Mouse (Mus musculus) gastrocnemius, adult 8-10 months (tissue): ENCODE results near the gene Cnnm3. TPM values are rescaled to one million over a fixed set of nuclear protein-coding genes. Genes with fewer than 3 reads are reported as not detected.

Experiments
- DNase-seq, 2 experiments: peaks; one replicate each; pipeline ENCODE4 v3.0.0; 2022; ENCODE audit warnings: low spot score in 2 of 2
- total RNA-seq, 4 experiments: library from RNA; stranded (reverse); gene quantifications; 2 replicates each; pipeline ENCODE4 v1.2.4; 2022

Cnnm3 gene
- total RNA-seq: 10 to 100 TPM in 3 of 4 experiments, 1 to 10 TPM in 1; 8.9 to 12.8 (median 11.3) TPM

GRCm38 (mm10) chr1:36511289-36512021, at the start of gene Cnnm3:
Gene Cnnm3 (plus strand): TSS chr1:36511867.
- DNase-seq: peak; percentile 99

GRCm38 (mm10) chr1:36465641-36466160, 46.0 kb upstream of the Cnnm3 start:
- DNase-seq: no peak

- no peak for DNase-seq
Measured at GRCm38 (mm10) chr1:36467446-36467845, 44.2 kb upstream of the Cnnm3 start.

- DNase-seq: peak in 1 of 2 experiments; percentile 34
Measured at GRCm38 (mm10) chr1:36469811-36470444, 41.7 kb upstream of the Cnnm3 start.

- DNase-seq: peak; percentile 73 to 86
Measured at GRCm38 (mm10) chr1:36471181-36472105, 40.2 kb upstream of the Cnnm3 start, which contains the start of gene Cnnm4. Gene Cnnm4 (plus strand): TSS chr1:36471620.

- no peak for DNase-seq
Measured at GRCm38 (mm10) chr1:36472106-36472440, 39.6 kb upstream of the Cnnm3 start.

- no peak for DNase-seq
Measured at GRCm38 (mm10) chr1:36473211-36473780, 38.4 kb upstream of the Cnnm3 start.

GRCm38 (mm10) chr1:36474646-36475045, 37.0 kb upstream of the Cnnm3 start:
- no peak for DNase-seq

- DNase-seq: no peak
Measured at GRCm38 (mm10) chr1:36475480-36476110, 36.1 kb upstream of the Cnnm3 start.

GRCm38 (mm10) chr1:36476426-36476825, 35.2 kb upstream of the Cnnm3 start:
- DNase-seq: no peak

GRCm38 (mm10) chr1:36478343-36478795, 33.3 kb upstream of the Cnnm3 start:
- DNase-seq: no peak

GRCm38 (mm10) chr1:36479903-36480899, 31.5 kb upstream of the Cnnm3 start:
- no peak for DNase-seq

- no peak for DNase-seq
Measured at GRCm38 (mm10) chr1:36483825-36484224, 27.8 kb upstream of the Cnnm3 start.

- DNase-seq: no peak
Measured at GRCm38 (mm10) chr1:36485080-36485479, 26.6 kb upstream of the Cnnm3 start.

GRCm38 (mm10) chr1:36487111-36487510, 24.6 kb upstream of the Cnnm3 start:
- no peak for DNase-seq

- DNase-seq: no peak
Measured at GRCm38 (mm10) chr1:36489661-36490060, 22.0 kb upstream of the Cnnm3 start.

GRCm38 (mm10) chr1:36492416-36493139, 19.1 kb upstream of the Cnnm3 start:
- DNase-seq: peak; percentile 45 to 62

- no peak for DNase-seq
Measured at GRCm38 (mm10) chr1:36493299-36493698, 18.4 kb upstream of the Cnnm3 start.

- no peak for DNase-seq
Measured at GRCm38 (mm10) chr1:36496719-36497118, 14.9 kb upstream of the Cnnm3 start.
